Mouse (Mus musculus) testis, adult 2 months (tissue): ENCODE results near the gene St3gal3.

Experiments
- CTCF ChIP-seq: fragments of 200-500 bp; IDR thresholded peaks from 2 replicates; pipeline ENCODE4 v1.5.1; 2012; ENCODE audit warnings: low read depth, mild to moderate bottlenecking, inconsistent platforms, low read length, moderate library complexity; ENCODE audit not compliant: control insufficient read depth, insufficient read depth, insufficient replicate concordance
- POLR2A ChIP-seq: fragments of 200-500 bp; IDR thresholded peaks from 2 replicates; pipeline ENCODE4 v1.6.1; 2012; ENCODE audit warnings: low read depth, mild to moderate bottlenecking, inconsistent platforms, low read length, moderate library complexity; ENCODE audit not compliant: control insufficient read depth

DNA sequence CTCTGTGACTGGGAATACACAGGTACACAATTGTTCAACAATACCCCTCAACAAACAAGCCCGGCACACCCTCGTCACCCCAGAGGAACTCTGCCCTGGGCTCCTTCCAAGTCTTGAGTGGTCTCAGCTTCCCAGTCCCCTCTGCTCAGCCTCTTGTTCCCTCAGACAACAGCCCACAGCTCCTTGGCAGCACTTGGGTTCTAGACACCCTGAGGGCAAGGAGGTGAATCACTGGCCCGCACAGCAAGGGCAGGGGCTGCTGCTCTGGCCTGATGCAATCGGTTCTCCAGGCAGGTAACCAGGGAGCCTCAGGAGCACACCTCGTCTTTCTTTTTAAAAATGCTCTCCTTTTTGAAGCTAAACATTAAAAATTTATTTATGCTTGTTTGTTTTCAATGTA lies 201.5 kb downstream of the St3gal3 start:
- TF ChIP-seq CTCF (no peak), POLR2A (no peak)
